Mouse (Mus musculus): ENCODE data around the gene Dach2.
"Not testable (repeated sequence)": the region's sequence is repeated elsewhere in the genome, so short reads cannot be mapped to it uniquely, and the experiment has no call there.

Dach2 gene

DNA sequence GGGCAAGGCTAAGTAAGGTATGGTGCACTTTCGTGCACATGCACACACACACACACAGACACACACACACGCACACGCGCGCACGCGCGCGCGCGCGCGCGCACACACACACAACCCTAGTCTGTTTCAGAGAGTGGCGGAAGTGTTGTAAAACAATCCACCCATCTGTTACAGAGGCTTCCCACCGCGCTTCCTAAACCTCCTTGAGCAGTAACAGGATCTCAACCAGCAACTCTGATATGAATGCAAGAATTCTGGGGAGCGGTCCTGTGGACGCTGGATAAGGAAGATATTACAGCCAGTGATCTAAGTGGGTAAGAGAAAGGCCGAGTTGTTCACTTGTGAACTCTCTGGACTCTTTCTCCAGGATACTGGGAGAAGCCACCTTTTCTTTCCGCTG lies at the start of gene Dach2:
Dach2 (plus strand) TSS at position 107 of the 400 bp plus-strand sequence.
- DNase-seq (ENCODE audit: low read depth, low spot score): no peak

DNA sequence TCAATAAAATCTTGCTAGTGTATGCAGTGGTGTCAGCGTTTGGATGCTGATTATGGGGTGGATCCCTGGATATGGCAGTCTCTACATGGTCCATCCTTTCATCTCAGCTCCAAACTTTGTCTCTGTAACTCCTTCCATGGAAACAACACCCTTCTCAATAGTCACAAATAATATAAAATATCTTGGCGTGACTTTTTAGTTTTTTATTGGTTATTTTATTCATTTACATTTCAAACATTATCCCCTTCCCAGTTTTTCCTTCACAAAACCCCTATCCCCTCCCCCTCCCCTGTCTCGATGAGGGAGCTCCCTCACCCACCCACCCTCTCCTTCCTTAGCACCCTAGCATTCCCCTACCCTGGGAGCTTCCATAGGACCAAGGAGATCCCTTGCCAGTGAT lies 44.9 kb upstream of the Dach2 start:
- DNase-seq (ENCODE audit: low read depth, low spot score): not testable (repeated sequence)

DNA sequence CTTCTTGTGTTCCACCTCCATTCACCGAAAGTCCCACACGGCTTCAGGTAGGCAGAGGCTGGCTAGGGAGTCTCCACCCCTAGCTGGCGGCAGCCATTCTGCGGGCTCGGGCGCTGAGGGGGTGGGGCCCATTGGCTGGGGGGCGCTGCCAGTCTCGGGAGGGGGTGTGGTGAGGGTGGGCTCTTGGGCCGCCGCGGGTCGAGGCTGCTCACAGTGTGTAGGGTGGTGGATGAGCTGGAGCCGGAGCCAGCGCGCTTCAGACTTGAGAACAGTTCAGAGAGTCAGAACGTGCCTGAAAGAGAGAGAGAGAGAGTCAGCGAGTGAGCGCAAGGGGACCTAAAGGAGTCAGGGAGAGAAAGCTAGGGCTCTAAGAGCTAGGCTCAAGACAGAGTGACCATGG lies 721 bp downstream of the Dach2 start:
- DNase-seq (ENCODE audit: low read depth, low spot score): peak; percentile 86

DNA sequence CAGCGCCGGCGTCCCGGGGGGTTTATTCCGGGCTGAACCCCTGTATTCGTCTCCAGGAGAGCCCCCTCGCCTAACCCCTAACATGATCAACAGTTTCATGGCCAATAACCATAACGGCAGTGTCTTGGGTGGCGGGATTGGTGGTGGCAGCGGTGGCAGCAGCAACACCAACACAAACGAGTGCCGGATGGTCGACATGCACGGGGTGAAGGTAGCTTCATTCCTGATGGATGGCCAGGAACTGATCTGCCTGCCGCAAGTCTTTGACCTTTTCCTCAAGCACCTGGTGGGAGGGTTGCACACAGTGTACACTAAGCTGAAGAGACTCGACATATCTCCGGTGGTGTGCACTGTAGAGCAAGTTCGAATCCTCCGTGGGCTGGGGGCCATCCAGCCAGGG lies 1.2 kb downstream of the Dach2 start:
- DNase-seq (ENCODE audit: low read depth, low spot score): no peak

DNA sequence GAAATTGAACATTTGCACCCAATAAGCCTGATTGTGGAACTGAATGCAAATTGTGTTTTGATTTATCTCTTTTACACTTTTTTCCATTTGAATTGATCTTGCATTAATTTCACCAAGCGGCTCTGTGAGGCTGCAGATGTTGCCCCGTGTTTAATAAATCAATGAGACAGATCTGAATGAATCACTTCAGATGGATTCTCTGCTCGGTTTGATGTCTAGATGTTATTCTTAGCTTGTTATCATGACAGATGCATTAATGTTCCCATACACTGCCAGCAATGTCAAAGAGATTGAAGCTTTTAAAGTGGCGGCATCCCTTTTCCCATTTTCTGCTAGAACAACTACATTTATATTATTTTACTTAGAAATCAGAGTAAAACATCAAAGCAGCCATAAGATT lies 7.0 kb downstream of the Dach2 start:
- DNase-seq (ENCODE audit: low read depth, low spot score): no peak

DNA sequence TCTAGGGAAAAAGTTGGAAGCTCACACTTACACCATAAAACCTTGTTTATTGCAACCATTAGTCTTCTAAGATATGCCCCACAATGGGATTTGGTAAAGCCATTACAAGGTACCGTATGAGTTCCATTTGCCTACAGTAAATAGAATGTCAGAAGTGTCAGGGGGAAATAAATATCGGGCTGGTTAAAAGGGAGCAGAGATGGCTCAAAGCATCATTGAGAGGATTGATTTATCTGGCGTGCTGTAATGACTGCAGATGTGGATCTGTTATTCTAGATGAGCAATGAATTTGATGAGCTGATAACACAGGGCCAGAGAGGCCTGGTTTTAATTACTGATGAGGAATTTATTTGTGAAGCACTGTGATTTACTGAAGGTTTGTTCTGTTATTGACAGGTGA lies 40.8 kb downstream of the Dach2 start:
- DNase-seq (ENCODE audit: low read depth, low spot score): no peak

DNA sequence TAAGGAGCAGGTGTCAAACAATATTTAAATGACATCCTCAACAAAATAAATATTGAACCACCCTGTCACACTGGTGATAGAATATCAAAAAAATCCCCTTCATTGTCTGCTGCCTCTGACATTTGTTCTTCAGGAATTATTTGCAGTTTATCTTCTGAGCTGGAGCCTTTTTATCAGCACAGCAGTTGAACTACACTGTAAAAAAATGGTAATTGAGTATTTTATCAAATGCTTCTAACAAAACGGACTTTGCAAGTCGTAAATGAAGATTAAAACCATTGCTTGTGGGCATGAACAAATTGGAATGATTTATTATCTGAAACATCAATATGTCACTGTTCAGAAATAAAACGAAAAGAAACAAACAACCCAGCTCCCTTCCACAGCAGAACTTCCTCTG lies 97.1 kb downstream of the Dach2 start:
- DNase-seq (ENCODE audit: low read depth, low spot score): no peak

DNA sequence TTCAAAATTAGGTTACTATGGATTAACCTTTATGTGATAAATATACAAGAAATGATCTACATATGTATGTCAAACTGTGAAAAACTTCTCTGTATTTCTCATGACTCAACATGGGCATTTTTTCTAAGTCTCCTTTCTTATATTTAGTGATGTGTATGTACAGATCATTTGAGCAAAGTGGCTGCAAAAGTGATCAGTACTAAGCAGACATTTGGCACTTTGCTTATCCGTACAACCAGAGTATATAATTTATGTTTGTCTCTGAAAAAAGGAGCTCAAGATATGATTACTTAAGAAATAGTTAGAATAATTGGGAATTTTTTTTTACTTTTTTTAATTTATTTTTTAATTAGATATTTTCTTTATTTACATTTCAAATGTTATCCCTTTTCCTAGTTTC lies 111.4 kb downstream of the Dach2 start:
- DNase-seq (ENCODE audit: low read depth, low spot score): no peak

DNA sequence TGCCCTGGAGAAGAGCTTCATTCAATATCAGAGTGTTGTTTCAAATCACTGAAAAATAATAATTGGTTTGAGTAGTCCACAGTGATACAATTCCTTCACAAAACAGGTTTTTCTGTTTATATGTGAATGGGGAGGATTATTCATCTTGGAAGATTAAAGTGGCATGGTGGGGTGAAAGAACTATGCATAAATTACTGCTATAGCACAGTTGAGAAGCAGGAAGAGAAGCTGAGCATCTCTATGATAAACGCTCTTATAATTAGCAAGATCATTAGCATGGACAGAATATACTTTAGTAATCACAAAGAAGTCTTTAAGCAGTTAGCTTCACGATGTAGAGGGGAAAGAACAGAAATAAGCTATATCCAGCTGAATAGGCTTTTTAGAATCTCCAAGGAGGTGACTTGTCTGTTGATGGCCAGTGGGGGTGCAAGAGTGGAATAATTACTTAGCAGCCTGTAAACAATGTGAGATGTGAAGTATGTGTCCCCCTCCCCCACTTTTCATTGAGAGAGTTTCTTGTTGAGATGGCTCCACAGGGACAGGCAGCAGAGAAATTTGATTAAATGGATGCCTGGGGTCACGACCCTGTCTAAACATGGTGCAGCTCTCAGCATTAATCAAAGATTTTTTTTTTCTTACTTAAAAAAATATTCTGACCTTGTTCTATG lies 124.3 kb downstream of the Dach2 start:
- DNase-seq (ENCODE audit: low read depth, low spot score): peak; percentile 0

DNA sequence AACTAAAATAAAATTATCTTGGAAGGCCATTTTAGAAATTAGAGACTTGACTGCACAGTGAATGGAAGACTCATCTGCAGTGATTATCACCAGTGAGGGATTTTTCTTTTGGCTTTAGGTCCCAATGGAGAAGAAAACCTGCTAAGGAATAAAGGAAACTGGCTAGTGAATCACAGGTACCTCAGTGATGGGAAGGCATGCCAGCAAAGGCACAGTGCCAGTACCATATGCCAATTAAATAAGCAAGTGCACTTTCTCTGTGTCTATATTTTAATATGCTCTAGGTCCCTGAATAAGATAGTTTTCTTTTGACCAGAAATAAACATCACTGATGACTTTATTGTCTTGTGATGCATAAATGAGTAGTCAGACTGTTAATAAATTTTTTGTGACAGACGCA lies 184.8 kb downstream of the Dach2 start:
- DNase-seq (ENCODE audit: low read depth, low spot score): no peak

DNA sequence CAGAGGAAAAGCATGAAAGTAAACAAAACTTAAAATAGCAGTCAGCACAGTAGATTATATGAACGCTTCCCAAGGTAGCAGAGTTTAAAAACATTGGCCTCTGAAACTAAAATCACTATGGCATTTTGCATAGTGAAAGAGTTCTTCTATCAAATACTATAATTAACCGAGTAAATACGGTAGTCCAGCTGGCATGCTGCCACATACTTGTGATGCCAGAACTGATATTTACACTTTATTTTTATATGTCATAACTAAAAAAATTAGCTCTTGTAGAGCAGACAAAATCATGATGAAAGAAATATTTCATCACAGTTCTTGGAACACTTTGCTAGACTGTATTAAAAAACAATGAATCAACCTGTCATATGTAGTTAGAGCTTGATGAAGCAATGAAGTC lies 247.8 kb downstream of the Dach2 start:
- no peak for DNase-seq (ENCODE audit: low read depth, low spot score)

DNA sequence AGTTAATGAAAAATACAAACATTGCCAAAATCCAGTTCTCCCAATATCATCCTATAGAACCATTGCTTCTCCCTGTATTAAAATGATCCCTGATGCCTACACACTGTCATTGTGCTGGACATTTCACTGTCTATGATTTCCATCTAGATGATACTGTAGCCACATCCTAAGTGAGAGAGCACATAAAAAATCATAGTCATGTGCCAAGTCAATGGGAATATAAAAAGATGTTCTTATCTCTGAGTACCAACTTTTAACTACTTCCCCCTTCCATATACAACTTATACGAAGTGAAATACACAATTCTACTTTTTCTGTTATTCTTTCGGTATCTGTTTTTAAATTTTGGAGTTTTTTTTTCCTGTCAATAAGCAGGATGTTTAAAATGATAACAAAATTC lies 266.6 kb downstream of the Dach2 start:
- no peak for DNase-seq (ENCODE audit: low read depth, low spot score)

DNA sequence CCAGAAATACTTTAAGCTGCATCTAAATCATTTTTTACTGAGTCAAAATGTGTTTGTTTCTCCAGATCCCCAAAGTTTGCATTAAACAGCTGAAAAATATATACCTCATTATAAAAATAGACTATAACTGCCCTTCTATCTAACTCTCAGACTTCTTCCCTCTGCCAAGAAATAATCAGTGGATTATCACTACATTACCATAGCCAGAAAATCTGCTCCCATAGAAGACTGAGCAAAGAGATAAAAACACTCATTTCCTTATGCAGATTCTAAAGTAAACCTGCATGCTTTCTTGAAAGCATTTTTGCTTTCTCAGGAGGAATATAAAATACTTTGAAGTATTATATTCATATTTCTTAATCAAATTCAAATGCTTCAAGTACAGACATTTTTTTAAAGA lies 368.8 kb downstream of the Dach2 start:
- DNase-seq (ENCODE audit: low read depth, low spot score): no peak

DNA sequence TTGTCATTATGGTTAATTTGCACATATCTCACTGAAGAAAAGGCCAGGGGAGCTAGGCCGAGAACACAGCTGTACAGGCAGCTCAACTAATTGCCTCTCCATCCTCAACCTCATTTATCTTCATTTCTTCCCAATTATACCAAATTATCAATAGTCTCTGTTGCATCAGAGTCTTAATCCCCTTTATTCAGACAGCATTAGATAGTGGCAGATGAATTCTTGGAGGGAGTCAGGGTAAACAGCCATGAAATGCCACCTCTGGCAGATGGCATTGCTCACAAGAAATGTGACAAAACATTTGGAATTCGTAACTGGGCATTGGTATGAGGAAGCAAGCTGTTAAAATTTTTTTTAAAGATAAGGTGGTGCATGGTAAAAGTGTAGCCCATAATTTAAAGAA lies 389.9 kb downstream of the Dach2 start:
- DNase-seq (ENCODE audit: low read depth, low spot score): no peak

DNA sequence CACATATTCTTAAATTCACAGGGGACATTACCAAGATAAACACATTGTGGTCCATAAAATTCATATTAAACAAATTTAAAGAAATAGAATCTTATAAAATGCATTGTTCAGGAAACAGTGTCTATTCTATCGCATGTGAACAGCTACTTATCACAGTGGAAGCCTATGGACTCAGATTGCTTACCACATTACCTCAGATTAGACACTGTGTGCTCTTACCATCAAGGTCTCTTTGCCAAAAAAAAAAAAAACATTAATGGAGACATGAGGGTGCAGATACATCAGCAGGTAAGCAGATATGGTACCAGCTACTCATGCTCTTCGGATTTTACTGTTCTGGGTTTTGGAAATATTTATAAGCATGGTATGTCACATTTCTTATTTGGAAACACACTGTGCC lies 415.1 kb downstream of the Dach2 start:
- DNase-seq (ENCODE audit: low read depth, low spot score): no peak

DNA sequence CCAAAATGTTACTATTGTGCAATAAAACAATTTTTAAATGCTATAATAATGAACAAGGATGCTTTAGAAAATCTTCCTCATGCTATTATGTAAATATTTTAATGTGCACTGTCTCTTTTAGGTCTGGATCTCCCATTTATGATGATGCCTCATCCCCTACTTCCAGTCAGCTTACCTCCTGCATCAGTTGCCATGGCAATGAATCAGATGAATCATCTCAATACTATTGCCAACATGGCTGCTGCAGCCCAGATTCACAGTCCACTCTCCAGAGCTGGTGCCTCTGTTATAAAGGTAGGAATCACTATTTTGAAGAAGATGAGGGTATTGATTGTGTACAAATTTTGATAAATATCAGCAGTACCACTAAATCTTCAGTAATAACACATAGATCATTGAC lies 426.8 kb downstream of the Dach2 start:
- no peak for DNase-seq (ENCODE audit: low read depth, low spot score)

DNA sequence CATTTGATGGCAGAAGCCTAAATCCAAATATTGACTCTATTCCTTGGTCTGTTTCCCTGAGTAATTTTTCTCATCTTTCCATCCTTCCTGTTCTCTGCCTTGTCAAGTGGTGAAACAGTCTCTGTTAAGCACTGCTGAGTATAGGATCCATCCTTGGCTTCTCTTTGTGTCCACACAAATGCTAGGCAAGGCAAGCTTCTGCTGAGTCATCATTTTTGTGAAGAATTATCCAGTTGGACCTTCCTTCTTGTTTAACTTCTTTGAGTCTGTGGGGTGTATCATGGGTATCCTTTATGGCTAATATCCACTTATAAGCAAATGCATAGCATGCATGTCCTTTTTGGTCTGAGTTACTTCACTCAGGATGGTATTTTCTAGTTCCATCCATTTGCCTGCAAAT lies 449.8 kb downstream of the Dach2 start:
- DNase-seq (ENCODE audit: low read depth, low spot score): no peak

DNA sequence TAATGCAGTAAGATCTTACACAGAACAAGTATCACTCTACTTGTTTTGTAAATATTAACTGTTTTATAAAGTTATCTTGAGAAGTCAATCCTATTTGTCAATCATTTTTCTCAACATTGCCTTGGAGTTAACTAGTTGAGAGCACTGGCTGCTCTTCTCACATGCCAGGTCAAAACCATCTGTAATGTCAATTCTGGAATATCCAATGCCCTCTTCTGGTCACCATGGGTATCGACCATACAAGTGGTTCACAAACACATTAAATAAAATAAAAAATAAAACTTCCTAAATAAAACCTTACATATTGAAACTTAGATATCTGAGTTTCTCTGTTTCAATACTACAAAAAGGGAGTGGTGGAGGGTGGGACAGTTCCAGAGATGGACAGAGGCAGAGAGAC lies 495.0 kb downstream of the Dach2 start:
- peak; percentile 6 for DNase-seq (ENCODE audit: low read depth, low spot score)

DNA sequence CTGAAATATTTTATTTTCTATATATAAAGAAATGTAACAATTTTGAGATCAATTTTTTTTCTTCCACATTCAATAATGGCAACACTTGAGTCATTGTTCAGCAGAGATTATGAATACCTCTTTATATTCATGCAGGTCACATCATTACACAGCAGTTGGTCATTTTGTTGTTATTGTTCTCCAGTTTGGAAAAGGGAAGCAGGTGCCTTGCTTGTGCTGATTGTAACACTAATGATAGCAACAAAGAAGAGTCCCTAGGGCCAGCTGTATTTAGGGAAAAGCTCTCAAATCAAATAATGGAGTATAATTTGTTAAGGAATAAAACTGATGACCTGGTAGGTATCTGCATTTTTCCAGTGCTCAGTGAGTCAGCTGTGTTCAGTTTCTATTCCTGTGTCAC lies 513.1 kb downstream of the Dach2 start:
- DNase-seq (ENCODE audit: low read depth, low spot score): no peak

DNA sequence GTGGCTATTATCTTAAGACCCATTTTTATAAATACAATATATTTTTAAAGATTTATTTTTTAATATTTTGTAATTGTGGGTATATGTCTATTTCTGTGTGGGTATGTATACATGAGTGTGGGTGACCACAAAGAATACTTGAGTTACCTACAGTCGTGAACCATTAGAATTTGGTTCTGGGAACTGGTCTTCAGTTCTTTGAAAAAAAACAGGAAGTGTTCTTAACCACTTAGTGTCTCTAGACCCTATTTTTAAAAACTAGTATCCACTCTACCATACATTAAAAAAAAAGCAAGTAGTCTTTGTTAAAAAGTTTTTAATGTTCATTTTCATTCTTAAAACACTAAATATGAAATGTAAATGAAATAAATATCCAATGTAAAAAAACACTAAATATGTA lies 529.5 kb downstream of the Dach2 start:
- no peak for DNase-seq (ENCODE audit: low read depth, low spot score)

DNA sequence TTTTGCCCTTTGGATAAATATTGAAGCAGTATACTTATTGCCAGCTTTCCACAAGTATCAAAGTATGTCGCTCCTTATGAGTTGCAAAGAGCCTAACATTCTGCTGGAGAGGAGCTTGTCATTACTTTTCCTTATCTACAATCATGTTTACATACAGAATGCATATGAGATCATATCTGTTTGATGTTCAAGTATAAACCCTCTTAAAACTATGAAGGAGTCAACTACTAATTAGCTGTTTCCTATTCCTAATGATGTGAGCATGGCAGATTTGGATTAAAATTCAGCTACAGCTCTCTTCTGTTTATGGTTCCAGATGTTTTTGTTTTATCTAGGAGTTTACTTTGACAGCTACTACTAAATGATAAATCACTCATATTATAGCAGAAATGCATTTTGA lies 535.8 kb downstream of the Dach2 start:
- DNase-seq (ENCODE audit: low read depth, low spot score): no peak

DNA sequence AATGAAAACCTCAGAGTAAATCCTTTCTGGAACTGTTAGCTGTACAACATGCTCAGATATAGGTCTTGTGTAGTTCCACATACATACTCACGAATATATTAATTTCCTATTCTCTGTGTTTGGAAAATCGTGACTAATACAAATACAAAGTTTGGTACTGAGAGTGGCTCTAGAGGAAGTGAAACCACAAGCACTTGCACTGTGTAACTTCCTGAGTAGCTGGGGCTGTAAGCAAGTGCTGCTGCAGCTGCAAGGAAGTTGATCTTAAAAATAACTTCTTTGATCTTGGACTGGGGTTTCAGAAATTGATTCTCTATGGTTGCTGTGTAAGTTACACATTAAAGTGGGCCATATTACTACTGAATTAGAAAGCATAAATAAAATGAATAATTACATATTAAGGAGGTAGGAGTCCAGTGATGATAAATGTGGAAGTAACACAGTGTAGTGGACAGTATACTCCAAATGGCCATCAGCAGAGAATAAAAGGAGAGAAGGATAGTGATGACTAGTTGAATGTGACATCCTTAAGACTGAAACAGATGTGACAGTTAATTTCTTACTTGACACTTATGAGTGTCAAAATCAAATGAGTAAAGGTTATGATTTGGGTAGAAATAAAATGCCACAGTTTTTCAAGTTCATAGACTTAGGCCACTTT lies 570.7 kb downstream of the Dach2 start:
- no peak for DNase-seq (ENCODE audit: low read depth, low spot score)
